Mouse (Mus musculus) embryo, embryonic 11 days (tissue): ENCODE data around the gene Dcaf17.
A peak's percentile ranks its signal among the peaks of the same experiment; 100 is the strongest.

ENCODE experiments used
- DNase-seq: peaks from one replicate; pipeline ENCODE4 v3.0.0-alpha.2; 2015

Gene Dcaf17

DNA sequence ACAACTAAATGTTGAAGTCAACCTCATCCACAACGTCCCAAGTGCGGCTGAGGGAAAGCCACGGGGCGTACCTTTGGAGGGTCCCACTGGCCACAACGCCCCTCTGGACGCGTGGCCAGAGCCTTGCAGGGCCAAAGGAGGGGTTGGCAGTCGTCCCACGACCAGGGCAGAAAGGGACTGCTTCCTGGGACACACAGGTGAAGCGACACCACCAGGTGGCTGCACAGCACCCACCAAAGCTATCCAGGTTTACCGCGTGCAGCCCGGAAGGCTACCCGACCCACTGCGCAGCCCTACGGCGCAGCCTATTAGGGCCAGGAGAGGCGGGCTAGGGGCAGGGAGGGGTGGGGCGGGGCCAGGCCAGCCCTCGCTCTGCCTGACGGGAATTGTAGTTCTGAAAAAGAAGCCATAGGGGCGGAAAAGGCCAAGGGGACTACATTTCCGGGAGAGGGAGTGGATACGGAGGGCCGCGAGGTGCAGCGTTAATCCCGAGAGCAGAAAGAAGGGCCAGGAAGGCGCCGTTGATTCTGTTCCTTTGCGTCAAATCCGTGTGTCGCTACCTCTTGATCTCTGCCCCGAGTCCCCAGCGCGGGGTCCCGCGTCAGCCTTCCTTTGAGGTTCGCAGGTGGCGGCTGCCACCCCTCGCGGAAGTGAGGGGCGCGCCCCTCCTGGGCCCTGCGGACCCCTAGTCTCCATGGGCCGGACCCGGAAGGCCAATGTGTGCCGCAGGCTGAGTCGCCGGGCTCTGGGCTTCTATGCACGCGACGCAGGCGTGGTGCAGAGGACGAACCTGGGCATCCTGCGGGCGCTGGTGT, at the start of gene Dcaf17, which contains the start of gene Mettl8:
Dcaf17 (plus strand) TSS at position 29 of the 815 bp plus-strand sequence.
Mettl8 (minus strand) TSS at position 284 of the 815 bp plus-strand sequence.
- peak; percentile 96 for DNase-seq

DNA sequence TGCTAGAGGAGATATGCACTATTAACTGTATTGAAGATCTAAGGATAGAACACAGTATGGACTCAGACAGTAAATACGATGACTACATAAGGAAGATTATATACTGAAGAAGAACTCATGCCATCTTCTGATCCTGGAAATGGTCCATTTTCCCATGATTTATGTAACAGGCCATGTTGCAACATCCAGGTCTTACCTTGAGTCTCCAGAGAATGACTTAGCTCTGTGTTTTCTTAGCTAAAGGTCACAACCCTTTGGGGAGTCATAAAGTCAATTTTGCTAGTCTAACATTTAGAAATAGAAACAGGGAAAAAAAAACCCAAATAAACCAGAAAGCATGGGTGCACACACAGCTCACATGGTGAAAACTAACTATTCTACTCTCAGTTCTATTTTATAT, 43.3 kb upstream of the Dcaf17 start:
- DNase-seq: no peak

DNA sequence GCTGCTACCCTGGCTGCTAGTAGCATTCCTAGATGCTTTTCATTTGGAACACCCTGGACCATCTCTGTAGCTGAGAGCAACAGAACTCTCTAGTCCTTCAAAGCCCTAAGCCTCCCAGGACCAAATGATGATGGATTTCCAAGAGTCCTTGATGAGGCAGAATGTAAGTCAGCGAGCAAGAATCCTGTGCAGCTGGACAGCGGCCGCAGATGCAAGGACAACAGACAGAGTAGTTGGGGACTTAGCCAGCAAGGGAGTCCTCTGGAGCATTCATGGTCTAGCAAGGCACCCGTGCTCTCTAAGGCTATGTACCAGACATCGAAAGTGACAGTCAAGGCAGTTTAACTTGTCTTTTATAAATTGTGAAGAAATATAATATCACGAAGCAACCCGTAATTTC, 41.6 kb upstream of the Dcaf17 start:
- no peak for DNase-seq

DNA sequence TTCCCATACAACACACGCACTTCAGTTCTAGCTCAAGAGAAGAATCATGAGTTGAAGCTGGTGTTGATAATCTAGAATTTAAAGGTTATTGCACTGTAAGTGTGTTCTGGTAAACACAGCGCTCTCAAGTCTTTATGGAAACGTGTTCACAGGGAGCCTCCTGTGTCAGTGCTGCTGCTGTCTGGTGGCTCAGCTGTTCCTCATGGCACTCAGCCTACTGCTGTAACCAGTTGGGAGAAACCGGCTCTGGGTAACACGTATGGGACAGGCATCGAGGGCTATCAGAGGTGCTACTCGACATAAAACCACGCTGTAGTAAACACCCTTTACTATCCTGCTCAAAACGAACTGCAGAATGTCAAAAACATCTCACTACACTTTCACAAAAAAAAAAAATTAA, 35.9 kb upstream of the Dcaf17 start:
- DNase-seq: no peak

DNA sequence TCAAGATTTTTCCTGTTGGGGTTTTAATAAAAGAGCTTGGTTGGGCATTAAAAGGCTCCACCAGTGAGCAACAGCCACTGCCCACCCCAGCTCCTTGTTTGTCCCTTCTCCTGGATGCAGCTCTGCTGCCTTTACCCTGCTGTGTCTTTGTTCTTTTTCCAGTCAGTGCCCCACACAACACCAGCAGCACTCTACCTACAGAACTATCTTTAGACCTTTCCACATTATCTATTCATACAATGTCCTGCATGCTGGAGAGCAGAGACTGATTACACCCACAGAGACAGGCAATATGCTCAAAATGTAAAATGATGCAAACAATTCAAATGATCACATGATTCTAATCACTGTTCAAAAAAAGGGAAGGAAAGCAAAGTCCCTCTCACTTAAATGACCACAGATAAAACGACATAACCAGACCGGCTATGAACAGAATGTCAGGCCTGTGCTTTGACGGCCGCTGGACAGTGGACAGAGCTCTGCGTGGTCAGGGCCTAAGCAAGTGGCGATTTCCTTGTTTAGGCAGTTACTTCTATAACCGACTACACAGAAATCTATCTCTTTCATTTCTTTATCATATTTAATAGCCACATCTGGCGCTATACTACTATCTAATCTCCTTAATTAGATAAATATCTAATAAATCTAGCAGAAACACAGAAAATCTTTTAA, 35.3 kb upstream of the Dcaf17 start:
- DNase-seq: no peak

DNA sequence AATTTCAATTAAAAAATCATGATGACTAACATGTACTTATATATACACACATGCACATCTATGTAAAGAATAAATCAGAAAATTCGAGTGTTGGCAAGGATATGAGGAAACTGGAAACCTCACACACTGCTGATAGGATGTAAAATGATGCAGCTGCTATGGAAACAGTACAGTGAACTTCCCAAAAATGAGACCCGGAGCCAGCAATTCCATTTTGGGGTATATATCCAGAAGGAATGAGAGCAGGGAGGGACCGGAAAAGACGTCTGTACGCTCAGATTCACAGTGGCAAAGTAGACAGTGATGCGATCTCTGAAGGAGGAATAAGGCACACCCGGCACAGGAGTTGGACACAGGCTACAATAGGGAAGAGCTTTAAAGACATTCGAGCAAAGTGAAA, 34.5 kb upstream of the Dcaf17 start:
- DNase-seq: no peak

DNA sequence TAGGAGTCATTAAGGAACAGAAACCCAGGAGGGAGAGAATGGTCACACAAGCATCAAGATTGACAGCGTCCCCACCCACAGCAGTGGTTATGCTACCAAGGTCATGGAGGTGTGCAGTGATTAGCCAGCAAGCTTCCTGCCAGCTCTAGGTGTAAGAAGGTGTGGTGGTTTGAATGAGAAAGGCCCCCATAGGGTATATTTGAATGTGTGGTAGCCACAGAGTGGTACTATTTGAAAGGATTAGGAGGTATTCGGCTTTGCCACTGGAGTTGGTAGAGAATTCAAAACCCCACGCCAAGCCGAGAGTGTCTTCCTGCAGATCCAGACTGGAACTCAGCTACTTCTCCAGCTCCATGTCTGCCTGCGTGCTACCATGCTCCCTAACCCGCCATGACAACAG, 32.1 kb upstream of the Dcaf17 start:
- no peak for DNase-seq

DNA sequence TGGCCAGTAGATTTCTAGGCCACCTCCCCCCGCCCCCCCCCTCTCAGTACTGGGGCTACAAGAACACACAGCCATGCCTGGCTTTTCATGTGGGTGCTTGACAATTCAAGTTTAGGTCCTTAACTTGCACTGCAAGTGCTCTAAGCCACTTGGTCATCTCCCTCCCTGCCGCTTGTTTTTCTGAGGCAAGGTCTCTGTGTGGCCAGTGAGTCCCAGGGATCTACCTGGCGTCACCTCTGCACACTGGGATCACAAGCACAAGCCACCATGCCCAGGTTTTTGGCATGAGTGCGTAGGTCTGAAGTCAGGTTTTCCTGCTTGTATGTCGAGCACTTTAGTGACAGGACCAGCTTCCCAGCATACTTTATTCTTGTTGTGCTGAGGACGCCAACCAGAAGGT, 31.1 kb upstream of the Dcaf17 start:
- DNase-seq: no peak

DNA sequence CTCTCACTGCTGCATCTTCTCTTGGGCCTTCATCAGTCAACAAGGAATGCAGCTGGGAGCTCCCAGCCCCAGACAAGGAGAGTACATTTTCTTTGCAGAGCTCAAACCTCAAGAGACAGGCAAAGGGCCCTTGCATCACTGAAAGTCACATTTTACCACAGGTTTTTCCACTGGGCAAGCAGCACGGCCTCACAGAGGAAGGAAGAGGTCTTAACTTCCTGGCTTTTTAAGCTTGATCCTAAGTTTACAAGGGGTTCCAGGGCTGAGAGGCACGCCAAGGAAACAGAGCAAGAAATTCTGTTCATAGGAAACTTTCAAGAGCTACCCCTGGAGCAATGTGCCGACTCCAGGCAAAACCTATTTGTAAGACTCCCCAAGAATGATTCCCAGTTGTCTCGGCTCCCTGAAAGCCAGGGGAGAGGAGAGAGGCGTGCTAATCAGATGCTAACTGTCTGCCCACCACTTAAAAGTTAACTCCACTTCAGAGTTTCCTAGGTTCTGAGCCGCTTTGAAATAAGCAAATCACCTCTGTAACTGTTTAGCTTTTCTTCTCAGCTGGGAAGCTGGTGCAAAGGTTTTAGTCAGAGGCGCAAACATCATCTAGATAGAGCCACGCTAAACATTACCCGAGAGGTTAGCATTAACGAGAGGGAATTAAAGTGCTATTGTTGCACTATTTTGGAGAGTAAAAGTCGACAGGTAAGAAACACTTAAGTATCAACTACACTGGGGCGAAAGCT, 29.4 kb upstream of the Dcaf17 start:
- DNase-seq: no peak

DNA sequence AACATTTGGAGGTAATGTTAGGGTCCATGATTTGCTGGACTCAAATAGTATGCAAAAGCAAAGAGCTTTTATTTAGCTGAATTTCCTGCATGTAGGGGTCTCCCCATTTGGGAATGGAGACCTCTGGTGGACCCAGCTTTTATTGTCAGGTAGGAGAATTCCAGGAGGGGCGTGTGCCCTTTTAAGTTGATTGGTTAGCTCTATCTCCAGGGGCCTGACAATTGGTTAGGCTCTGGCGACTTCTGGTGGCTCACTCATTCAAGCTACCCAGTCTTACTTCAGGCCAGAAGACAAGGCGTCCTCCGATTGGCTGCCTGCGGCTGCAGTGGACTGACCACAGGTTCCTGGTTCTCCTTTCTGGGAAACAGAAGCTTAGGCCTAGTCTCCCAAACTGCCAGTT, 28.3 kb upstream of the Dcaf17 start:
- peak; percentile 71 for DNase-seq

DNA sequence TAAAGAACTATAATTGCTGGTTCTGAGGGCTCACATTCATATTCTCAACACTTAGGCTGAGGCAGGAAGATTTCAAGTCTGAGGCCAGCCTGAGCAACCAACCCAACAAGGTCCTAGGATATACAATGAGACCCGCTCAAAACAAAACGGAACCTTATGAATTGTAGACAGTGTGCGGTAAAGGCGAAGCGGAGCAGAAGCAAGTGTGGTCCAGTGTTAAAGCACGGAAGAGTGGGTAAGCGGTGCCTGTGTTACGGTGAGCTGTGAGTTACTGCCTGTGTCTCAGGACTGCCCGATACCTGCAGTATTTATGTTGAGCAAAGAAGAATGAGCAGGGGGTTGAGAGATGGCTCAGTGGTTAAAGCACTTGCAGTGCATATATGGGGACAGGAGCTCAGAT, 27.5 kb upstream of the Dcaf17 start:
- DNase-seq: no peak

DNA sequence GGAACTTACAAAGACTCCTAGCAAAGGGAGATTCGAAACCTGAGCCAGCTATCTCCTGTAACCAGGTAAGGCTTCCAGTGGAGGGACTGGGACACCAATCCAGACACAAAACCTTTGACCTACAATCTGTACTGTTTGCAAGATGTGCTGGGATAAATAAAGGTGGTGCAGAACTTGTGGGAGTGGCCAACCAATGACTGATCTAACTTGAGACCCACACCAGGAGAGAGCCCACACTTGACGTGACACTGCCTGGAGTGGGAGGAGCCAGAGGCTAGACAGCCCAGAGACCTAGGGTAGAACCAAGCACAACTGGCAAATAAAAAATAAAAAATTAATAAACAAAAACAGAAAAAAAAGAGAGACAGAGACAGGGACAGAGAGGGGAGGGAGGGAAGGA, 24.5 kb upstream of the Dcaf17 start:
- no peak for DNase-seq

DNA sequence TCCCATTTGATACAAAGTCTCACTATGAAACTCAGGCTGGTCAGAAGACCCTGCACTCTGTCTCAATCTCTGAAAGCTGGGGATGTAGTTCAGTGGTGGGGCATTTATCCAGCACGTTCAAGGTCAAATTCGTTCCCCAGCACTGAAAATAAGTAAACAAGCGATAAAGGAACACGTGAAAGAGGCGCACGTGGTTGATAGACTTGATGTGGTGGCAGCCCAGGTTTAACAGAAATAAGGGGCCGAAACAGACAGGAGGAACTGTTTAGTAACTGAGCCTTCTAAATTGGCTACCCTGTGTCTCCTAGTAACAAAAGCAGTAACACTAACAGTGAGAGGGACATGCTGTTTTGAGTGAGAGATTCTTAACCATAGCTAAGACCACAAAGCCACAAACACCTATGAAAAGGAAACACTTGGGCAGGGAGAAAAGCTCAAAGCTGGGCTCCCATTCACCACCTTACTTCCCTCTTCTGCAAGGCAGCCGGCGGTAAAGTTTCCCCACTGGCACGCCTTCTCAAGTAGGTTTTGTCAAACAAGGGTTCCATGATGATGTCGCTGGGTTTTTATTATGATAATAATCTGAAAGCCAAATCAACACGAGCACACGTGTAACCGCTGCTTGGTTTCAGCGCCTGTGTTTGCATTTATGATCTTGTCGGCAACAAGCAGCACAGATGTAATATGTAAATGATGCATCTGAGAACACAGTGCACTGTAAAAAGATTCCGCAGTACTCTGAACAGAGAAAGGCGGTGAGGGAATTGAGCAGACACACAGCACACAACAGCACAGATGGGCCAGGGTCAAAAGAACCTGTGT, 22.9 kb upstream of the Dcaf17 start:
- DNase-seq: no peak

DNA sequence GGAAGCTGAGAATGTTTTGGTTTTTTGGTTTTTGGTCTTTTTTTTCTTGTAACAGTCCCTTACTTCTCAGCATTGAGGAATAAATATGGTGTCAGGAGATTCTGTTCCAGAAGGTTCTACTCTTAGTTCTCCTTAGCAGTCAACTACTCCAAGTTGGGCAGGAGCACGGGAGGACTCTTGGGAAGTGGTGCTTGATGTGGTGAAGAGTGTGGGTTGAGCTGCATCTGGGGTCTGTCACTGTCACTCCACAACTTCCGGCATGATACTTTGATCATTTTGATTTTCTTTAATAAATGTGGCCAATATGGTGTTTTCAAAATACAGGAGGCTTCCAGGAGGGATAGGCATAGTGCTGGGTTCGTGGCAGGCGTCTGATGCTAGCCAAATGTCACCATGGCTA, 22.1 kb upstream of the Dcaf17 start:
- DNase-seq: no peak

DNA sequence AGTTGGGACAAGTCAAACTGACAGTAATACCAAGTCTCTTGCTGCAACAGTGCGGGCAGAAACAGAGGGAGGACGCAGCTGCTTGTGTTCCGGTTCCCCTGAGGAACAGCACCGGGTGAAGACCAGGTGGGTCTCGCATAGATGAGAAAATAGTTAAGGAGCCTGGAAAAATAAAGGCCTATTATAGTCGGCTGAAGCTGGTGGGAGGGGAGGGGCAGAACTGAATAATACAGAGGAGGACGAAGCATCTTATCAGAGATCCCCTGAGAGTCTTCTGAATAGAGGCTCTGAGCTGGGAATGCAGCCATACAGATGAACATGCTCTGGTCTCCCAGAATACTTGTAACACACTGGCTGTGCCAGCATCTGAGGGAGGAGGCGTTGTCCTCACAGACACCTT, 21.1 kb upstream of the Dcaf17 start:
- no peak for DNase-seq

DNA sequence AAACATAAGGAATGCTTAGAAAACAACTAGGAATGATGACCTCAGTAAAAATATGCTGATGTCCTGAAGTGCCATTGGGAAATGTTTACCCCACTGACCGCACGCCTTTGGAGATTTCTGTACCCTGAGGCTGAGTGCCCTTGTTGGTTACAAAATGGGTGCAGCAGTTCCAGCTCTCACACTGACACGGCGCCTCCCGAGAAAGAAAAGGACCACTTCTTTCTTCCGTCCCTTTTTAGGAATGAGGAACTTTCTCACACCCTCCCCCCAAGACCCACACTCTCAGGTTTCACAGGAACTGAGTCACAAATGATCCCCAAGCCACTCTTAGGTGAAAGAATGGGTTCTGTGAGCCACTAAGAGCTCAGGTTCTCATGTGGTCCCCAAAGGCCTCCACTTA, 17.7 kb upstream of the Dcaf17 start:
- DNase-seq: no peak

DNA sequence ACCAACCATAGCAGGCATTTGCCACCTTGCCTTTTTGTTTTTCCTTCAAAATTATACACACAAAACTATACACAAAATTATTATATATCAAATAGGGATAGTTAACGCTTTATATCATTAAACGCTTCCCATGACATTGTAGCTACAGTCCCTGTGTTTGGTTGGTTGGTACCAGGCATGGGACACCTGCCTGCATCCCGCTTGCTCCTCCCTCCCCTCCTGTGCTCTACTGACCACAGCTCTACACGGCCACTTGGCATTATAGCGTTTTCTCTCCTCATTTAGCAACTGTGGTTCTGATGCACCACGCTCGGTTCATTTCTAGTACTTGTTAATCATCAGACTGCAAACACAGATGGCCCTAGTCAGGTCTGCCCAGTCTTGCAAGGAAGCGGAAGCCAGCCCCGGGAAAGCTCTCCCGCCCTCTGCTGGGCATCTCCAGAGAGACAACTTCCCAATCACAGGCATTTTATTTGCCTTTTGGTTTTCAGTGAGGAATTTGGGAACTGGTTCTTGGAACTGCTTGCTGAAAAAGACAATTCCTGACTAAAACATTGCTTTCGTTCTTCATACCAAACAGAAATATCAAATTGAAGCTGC, 15.5 kb upstream of the Dcaf17 start:
- peak; percentile 82 for DNase-seq

DNA sequence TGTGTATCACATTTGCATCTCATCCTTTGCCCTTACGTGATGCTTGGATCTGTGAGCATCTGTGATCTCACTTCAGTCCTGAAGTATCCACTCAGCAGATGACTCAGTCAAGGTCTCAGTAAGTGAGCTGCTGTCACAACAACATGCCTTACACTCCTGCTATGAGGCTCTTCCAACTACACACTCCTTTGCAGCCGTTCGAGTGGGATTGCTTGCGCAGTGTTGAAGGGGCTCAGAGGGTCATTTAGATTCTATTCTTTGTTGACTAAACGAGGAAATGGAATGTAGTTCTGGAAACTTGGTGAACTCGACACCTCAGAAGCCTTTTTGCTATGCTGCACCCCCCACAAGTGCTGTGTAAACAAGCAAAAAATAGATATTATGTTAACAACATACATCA, 9.0 kb upstream of the Dcaf17 start:
- DNase-seq: no peak

DNA sequence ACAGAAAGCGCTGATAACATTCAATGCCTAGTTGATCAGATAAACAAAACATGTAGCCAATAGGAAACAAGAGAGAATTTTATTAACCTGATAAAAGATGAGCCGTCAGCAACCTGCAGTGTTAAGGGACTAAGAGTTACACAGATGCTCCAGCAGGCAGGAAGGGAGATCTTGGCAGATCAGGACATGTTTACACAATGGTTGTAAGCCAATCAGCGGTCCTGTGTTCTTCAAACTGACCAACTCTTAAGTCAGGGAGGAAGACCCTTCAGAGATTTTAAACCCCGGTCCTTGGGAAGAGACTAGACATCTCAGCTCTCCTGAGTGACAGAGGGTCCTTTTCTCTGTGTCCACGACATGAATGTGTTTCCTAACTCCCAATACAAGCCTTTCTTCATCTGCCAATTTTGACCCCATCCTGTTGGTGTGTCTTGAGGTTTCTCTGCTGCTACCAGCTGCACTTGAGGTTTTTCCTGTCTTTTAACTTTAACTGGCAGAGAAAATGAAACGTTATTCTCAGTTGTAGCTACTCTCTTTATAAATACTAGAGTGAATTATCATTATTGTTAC, 8.3 kb upstream of the Dcaf17 start:
- no peak for DNase-seq

DNA sequence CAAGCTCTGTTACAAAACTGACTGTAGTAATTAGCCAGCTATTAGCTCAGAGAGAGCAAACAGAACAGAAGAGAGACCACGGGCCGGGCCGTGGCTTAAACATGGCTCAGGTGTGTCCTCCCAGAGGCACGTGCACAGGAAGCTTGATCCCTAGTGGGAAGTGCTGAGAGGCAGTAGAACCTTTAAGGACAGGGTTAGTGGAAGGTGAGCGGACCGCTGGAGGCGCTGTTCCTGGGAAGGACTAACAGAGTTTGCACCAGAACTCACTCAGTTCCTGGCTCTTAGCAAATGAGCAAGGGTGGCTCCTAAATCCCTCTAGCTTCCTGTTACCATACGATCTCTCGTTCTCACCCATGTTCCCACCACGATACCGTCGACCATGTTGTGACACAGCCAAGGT, 6.2 kb upstream of the Dcaf17 start:
- no peak for DNase-seq

DNA sequence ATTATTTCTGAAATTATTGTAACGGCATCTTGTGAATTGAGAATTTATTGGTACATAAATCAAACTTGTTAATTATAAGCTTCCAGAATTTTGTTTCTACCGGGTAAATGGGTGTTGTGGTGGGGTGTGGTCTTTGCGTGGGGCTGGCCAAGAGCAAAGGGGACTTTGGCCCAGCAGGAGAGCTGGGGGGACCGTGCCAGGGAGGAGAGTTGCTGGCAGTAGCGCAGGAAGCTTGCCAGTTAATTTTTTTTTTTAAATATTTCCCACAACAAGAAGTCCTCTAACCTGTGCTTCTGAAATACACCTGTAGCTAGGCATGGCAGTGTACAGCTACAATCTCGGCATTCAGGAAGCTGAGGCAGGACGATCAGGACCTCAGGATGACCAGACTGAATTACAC, 4.6 kb upstream of the Dcaf17 start:
- no peak for DNase-seq

DNA sequence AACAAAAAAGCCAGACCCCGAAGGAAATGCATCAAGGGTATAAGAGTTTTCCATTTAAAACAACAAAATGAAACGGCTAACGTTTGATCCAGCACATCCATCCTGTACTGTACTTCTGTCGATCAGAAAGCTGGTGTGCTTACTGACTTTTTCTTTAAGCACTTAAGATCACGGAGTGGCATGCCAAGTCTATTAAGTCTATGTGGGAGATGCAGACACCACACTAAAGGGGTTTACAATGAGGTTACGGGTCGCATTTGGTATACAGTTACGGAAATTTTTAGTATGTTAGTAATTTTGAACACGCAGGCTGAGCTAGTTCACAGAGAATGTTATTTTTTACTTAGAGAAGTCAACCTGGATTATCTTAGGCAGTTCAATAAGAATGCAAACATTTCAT, 412 bp upstream of the Dcaf17 start:
- no peak for DNase-seq
